Mouse (Mus musculus): ENCODE data around the gene Borcs7.
"Not testable (repeated sequence)": the region's sequence is repeated elsewhere in the genome, so short reads cannot be mapped to it uniquely, and the experiment has no call there.

Gene Borcs7

GRCm38 (mm10) chr19:46710614-46711013, 20.9 kb downstream of the Borcs7 start:
- DNase-seq (ENCODE audit: low read depth, low spot score), result no peak

GRCm38 (mm10) chr19:46714234-46714633, 24.5 kb downstream of the Borcs7 start:
- DNase-seq (ENCODE audit: low read depth, low spot score), result no peak

- DNase-seq (ENCODE audit: low read depth, low spot score), result no peak
These were observed 25.3 kb downstream of the Borcs7 start for GRCm38 (mm10) chr19:46715016-46715415.

GRCm38 (mm10) chr19:46718150-46718549, 28.4 kb downstream of the Borcs7 start:
- DNase-seq (ENCODE audit: low read depth, low spot score), result no peak

GRCm38 (mm10) chr19:46724411-46724810, 34.7 kb downstream of the Borcs7 start:
- DNase-seq (ENCODE audit: low read depth, low spot score), result no peak

GRCm38 (mm10) chr19:46726142-46726541, 36.4 kb downstream of the Borcs7 start:
- no peak for DNase-seq (ENCODE audit: low read depth, low spot score)

- DNase-seq (ENCODE audit: low read depth, low spot score), result no peak
These were observed 37.5 kb downstream of the Borcs7 start for GRCm38 (mm10) chr19:46727140-46727736.

- DNase-seq (ENCODE audit: low read depth, low spot score), result no peak
These were observed 38.3 kb downstream of the Borcs7 start for GRCm38 (mm10) chr19:46727945-46728540.

- DNase-seq (ENCODE audit: low read depth, low spot score), result no peak
These were observed 39.2 kb downstream of the Borcs7 start for GRCm38 (mm10) chr19:46728909-46729308.

- DNase-seq (ENCODE audit: low read depth, low spot score), result no peak
These were observed 41.6 kb downstream of the Borcs7 start for GRCm38 (mm10) chr19:46731351-46731750.

- DNase-seq (ENCODE audit: low read depth, low spot score), result not testable (repeated sequence)
These were observed 43.0 kb downstream of the Borcs7 start for GRCm38 (mm10) chr19:46732673-46733072.

- no peak for DNase-seq (ENCODE audit: low read depth, low spot score)
These were observed 43.9 kb downstream of the Borcs7 start for GRCm38 (mm10) chr19:46733626-46734025.

- no peak for DNase-seq (ENCODE audit: low read depth, low spot score)
These were observed 45.5 kb downstream of the Borcs7 start for GRCm38 (mm10) chr19:46735241-46735640.

- no peak for DNase-seq (ENCODE audit: low read depth, low spot score)
These were observed 47.4 kb downstream of the Borcs7 start for GRCm38 (mm10) chr19:46737106-46737505.

- DNase-seq (ENCODE audit: low read depth, low spot score), result no peak
These were observed 50.8 kb downstream of the Borcs7 start for GRCm38 (mm10) chr19:46740341-46741008.

- DNase-seq (ENCODE audit: low read depth, low spot score), result no peak
These were observed 51.9 kb downstream of the Borcs7 start for GRCm38 (mm10) chr19:46741574-46741973.

- DNase-seq (ENCODE audit: low read depth, low spot score), result no peak
These were observed 55.0 kb downstream of the Borcs7 start for GRCm38 (mm10) chr19:46744681-46745080.

- DNase-seq (ENCODE audit: low read depth, low spot score), result no peak
These were observed 58.1 kb downstream of the Borcs7 start for GRCm38 (mm10) chr19:46747799-46748198.

GRCm38 (mm10) chr19:46752235-46752634, 62.5 kb downstream of the Borcs7 start:
- no peak for DNase-seq (ENCODE audit: low read depth, low spot score)
